In genomic region chr12:54460135-54460523, GRCm38 (mm10) we compare ENCODE assay signal across 8 mouse cellular contexts.
DNase-seq lines count a peak whose midpoint lies in the region; ATAC-seq lines count a peak whose summit lies in the region.

No protein-coding gene starts in this region.

- 52% methylated on average over 7 of the region's 7 CpGs for WGBS in intestine, embryonic 16.5 days

- H3K4me1 ChIP-seq in intestine, embryonic 16.5 days (ENCODE audit: control insufficient read depth, insufficient read depth, low read length): peaks cover 22% of the 10 kb centered on the region

- ATAC-seq in intestine, embryonic 16.5 days: peak; percentile 63
- no peak for ATAC-seq in erythroid progenitor cell, adult 5-6 weeks (replicated peaks; ENCODE audit: low FRiP score, poor library complexity, severe bottlenecking)

- 0 out of 2 replicates have a peak overlapping the region, but pooled peaks have one; percentile 20 for H3K4me2 ChIP-seq in intestine, embryonic 16.5 days (ENCODE audit: low read depth, low read length)

- H3K36me3 ChIP-seq in intestine, embryonic 16.5 days (ENCODE audit: control insufficient read depth, insufficient read depth, low read length): no peaks in the 10 kb centered on the region

- DNase-seq in gastrocnemius, postnatal 14 days: peak; percentile 15
- no peak for DNase-seq in gastrocnemius, postnatal 36 days
- peak; percentile 63 for DNase-seq in CD4-positive helper T cell, adult 2 months (ENCODE audit: low read depth, low spot score)
- DNase-seq in cerebellum, postnatal 14 days: peak; percentile 73 to 82
- DNase-seq in spleen, postnatal 10 days (ENCODE audit: low spot score in 2 of 2): no peak
- no peak for DNase-seq in frontal cortex, postnatal 36 days (ENCODE audit: low spot score in 2 of 2)

- H3K9ac ChIP-seq in intestine, embryonic 16.5 days (ENCODE audit: low read depth, low read length): 0 out of 2 replicates have a peak overlapping the region, but pooled peaks have one; percentile 24

- intact Hi-C loops in gastrocnemius, postnatal 14 days (cut with DNase I; ENCODE audit: low total_unique reads): no loop called here
- intact Hi-C loops in gastrocnemius, postnatal 36 days (cut with DNase I): no loop called here

- H3K9me3 ChIP-seq in intestine, embryonic 16.5 days (ENCODE audit: control insufficient read depth, low read length): no peaks in the 10 kb centered on the region

- H3K4me3 ChIP-seq in intestine, embryonic 16.5 days (ENCODE audit: low read length): no peak overlapping the region

- H3K27ac ChIP-seq in intestine, embryonic 16.5 days (ENCODE audit: low read length): peak overlapping the region; percentile 92

- no peaks in the 10 kb centered on the region for H3K27me3 ChIP-seq in intestine, embryonic 16.5 days (replicated peaks; ENCODE audit: control insufficient read depth, insufficient read depth, low read length)

Comparison
In these comparisons a context has a peak if more than half of its experiments do, and no peak if none do; other contexts are left out.
1. DNase-seq: peak in gastrocnemius, postnatal 14 days (single experiment), CD4-positive helper T cell, adult 2 months (single experiment) and cerebellum, postnatal 14 days (2 of 2); none in gastrocnemius, postnatal 36 days (0 of 2), spleen, postnatal 10 days (0 of 2) and frontal cortex, postnatal 36 days (0 of 2).